ENCODE assay signal across 22 mouse cellular contexts in the genomic region with DNA sequence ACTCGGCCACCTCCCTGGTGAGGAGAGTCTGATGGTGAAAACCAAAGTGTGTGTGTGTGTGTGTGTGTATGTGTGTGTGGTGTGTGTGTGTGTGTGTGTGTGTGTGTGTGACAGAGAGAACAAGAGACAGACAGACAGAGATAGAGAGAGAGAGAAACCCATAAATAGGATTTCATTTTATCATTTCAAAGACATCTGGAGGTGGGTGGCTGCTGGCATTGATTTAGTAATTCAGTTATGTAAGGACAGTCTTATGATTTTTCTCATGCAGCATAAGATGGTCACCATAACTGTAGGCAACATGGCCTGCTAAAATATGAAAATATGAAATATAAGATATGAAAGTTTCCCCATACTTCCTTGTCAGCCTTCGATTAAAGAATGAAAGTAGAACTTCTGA.
A peak's percentile ranks its signal among the peaks of the same experiment; 100 is the strongest.
DNase-seq lines count a peak whose midpoint lies in the region; ATAC-seq lines count a peak whose summit lies in the region.
"Had no signal": no experiment of that assay in that cellular context is flagged by ENCODE, and none has a peak within 500 bp of the region (broad histone marks: within the 10 kb centered on the region; RNA-seq: fewer than 3 reads in every experiment).

No protein-coding gene starts in this region.

- peak; percentile 39 to 80 for DNase-seq in frontal cortex, adult 2 months (ENCODE audit: extremely low spot score in 1 of 2, low spot score in 1 of 2)
- DNase-seq in frontal cortex, postnatal 10 days (ENCODE audit: low spot score in 2 of 2): no peak
- DNase-seq in brain, adult 2 months (ENCODE audit: low read depth, low spot score): peak; percentile 82
- peak; percentile 69 for DNase-seq in layer of hippocampus, adult 9-11 months
- DNase-seq in left cerebral cortex, postnatal 36 days (ENCODE audit: low spot score in 2 of 2): peak; percentile 36 to 41
- DNase-seq in heart, adult 9 months (ENCODE audit: low spot score in 2 of 2): no peak
- DNase-seq in testis, postnatal 10 days (ENCODE audit: low spot score): no peak
- DNase-seq: adrenal gland, postnatal 10 days; cerebellum, adult 9-10 months; gastrocnemius, postnatal 14 days; heart, adult 11 months; heart, postnatal 10 days; kidney, adult 9 months; kidney, postnatal 14 days; lung, adult 18-20 months; lung, postnatal 10 days; spleen, adult 18-20 months; thymus, postnatal 25 days had no signal

- no peak for ATAC-seq in erythroblast, adult 5-6 weeks (replicated peaks; ENCODE audit: low FRiP score, poor library complexity, severe bottlenecking)
- ATAC-seq: hindbrain, embryonic 16.5 days; intestine, embryonic 15.5 days; liver, embryonic 12.5 days had no signal

- intact Hi-C loops in left cerebral cortex, postnatal 36 days (cut with DNase I): loop anchor here (10.0 kb wide), 1 partner anchor 111 kb away; no protein-coding TSS in a partner anchor

Comparison
In these comparisons a context has a peak if more than half of its experiments do, and no peak if none do; other contexts are left out.
1. DNase-seq: peak in frontal cortex, adult 2 months (2 of 2), brain, adult 2 months (single experiment), layer of hippocampus, adult 9-11 months (single experiment) and left cerebral cortex, postnatal 36 days (2 of 2); none in frontal cortex, postnatal 10 days (0 of 2), heart, adult 9 months (0 of 2) and testis, postnatal 10 days (single experiment).